Mouse (Mus musculus) lung, postnatal 0 days (tissue): ENCODE data around the gene Palm2. TPM values are rescaled to one million over a fixed set of nuclear protein-coding genes. Genes with fewer than 3 reads are reported as not detected.
A peak's percentile ranks its signal among the peaks of the same experiment; 100 is the strongest.

Source experiments
- ATAC-seq: fragments of 200-750 bp; cut with Nextera tagmentation; 2 replicates; pipeline ENCODE4 v1.8.0; 2017; ENCODE audit warnings: moderate library complexity
- DNase-seq: peaks from one replicate; pipeline ENCODE4 v3.0.0-alpha.2; 2016; ENCODE audit warnings: low spot score
- H3K27ac ChIP-seq: fragments of 300-500 bp; sonication (generic); 2 replicates; pipeline ENCODE4 v1.5.1; 2014; ENCODE audit warnings: antibody characterized with exemption, mild to moderate bottlenecking, low read length, mixed read lengths
- H3K27me3 ChIP-seq: fragments of 300-500 bp; sonication (generic); replicated peaks from 2 replicates; pipeline ENCODE4 v1.6.1; 2014; ENCODE audit warnings: low read length, mixed read lengths; ENCODE audit not compliant: insufficient read depth
- H3K36me3 ChIP-seq: fragments of 300-500 bp; sonication (generic); 2 replicates; pipeline ENCODE4 v1.6.1; 2014; ENCODE audit warnings: low read length, mixed read lengths; ENCODE audit not compliant: insufficient read depth
- H3K4me1 ChIP-seq: fragments of 300-500 bp; sonication (generic); 2 replicates; pipeline ENCODE4 v1.6.1; 2014; ENCODE audit warnings: antibody characterized with exemption, low read depth, low read length, mixed read lengths; ENCODE audit not compliant: insufficient read depth
- H3K4me2 ChIP-seq: fragments of 300-500 bp; sonication (generic); replicated peaks from 2 replicates; pipeline ENCODE4 v1.6.1; 2014; ENCODE audit warnings: low read depth, mild to moderate bottlenecking, low read length, moderate library complexity, mixed read lengths
- H3K4me3 ChIP-seq: fragments of 300-500 bp; sonication (generic); 2 replicates; pipeline ENCODE4 v1.5.1; 2014; ENCODE audit warnings: low read depth, low read length
- H3K9ac ChIP-seq: fragments of 300-500 bp; sonication (generic); replicated peaks from 2 replicates; pipeline ENCODE4 v1.6.1; 2014; ENCODE audit warnings: low read depth, mild to moderate bottlenecking
- H3K9me3 ChIP-seq: fragments of 300-500 bp; sonication (generic); 2 replicates; pipeline ENCODE4 v1.6.1; 2016; ENCODE audit warnings: low read length, mixed read lengths
- CTCF ChIP-seq: IDR thresholded peaks from 2 replicates; pipeline ENCODE4 v1.5.1; 2016; ENCODE audit warnings: antibody characterized with exemption, mild to moderate bottlenecking
- EP300 ChIP-seq: IDR thresholded peaks from 2 replicates; pipeline ENCODE4 v1.6.1; 2016; ENCODE audit warnings: antibody characterized with exemption, mild to moderate bottlenecking, control low read depth
- WGBS: fragments of 180-500 bp; shearing (Covaris S2); extraction: QIAGEN DNeasy Blood & Tissue Kit; methylation state at CpG from one replicate; pipeline ENCODE4 v1.1.7; 2014; 5-methylcytosine and 5-hydroxymethylcytosine counted together
- polyA plus RNA-seq: library from polyadenylated mRNA; unstranded; fragments of >200 nt; fragmentation: Nextera tagmentation; extraction: Ambion mirVana; gene quantifications from 2 replicates; pipeline ENCODE4 v1.2.1, GENCODE M21; 2015

Gene Palm2
- polyA plus RNA-seq, 1 experiment from 2014 or later: 1.9 TPM

DNA sequence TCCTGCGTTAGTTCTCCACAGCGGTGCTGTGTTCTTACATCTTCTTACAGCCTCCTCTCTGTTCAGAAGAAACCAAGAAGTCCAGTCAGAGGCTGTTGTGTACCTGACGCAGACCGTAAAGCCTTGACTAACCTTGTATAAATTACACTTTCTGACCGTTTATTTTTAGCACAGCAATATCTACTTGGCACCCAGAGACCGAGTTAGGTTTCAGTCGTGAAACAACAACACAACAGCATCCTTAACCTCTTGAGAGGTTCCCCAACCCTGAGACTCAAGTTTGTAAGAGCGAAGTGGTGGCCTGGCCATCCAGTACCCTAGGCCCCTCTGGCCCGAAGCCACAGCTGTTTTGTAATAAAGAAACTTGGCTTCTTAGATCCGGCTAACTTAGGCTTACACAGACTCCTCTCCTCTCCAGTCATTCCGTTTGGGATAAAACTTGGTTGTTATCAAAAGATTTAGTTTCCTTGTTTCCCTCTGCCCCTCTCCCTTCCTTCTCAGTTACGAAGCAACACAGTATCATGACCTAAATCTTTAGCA, 250.7 kb downstream of the Palm2 start:
- DNase-seq (peak; percentile 52), ATAC-seq (no peak)
- Histone ChIP-seq H3K27me3 (no peaks in the 10 kb centered on the region), H3K27ac (no peak overlapping the region), H3K9me3 (no peaks in the 10 kb centered on the region), H3K36me3 (no peaks in the 10 kb centered on the region), H3K4me3 (no peak overlapping the region), H3K4me1 (peaks cover 2% of the 10 kb centered on the region; the same call in 1 of the 2 replicates), H3K4me2 (no peak overlapping the region), H3K9ac (no peak overlapping the region)
- 62% methylated on average over 12 of the region's 12 CpGs for WGBS
- TF ChIP-seq CTCF (no peak), EP300 (no peak)

DNA sequence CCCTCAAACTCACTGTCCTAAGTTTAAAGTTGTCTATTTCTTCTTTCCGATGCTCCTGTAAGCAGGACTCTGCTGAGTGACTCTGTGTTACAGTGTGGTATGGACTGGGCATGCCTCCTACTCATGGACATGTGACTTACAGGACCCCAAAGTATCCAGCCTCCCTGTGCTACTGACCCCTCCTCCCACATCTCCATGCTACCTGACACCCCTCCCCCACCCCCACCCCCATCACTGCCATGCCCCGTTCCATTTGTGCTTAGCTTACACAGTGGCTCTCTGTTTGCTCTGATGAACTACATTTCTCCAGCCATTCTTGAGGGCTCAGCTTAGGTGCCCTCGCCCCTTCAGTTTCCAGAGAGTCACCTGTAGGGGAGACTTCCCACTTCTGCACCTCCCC, 252.7 kb downstream of the Palm2 start:
- no peaks in the 10 kb centered on the region for H3K36me3 ChIP-seq
- DNase-seq: no peak
- no peak for TF ChIP-seq EP300
- no peak for TF ChIP-seq CTCF
- no peaks in the 10 kb centered on the region for H3K9me3 ChIP-seq
- no peak overlapping the region for H3K4me3 ChIP-seq
- WGBS: 80% methylated on average over 3 of the region's 3 CpGs
- H3K4me1 ChIP-seq: no peaks in the 10 kb centered on the region
- ATAC-seq: no peak
- no peak overlapping the region for H3K4me2 ChIP-seq
- no peak overlapping the region for H3K9ac ChIP-seq
- H3K27me3 ChIP-seq: no peaks in the 10 kb centered on the region
- H3K27ac ChIP-seq: no peak overlapping the region

DNA sequence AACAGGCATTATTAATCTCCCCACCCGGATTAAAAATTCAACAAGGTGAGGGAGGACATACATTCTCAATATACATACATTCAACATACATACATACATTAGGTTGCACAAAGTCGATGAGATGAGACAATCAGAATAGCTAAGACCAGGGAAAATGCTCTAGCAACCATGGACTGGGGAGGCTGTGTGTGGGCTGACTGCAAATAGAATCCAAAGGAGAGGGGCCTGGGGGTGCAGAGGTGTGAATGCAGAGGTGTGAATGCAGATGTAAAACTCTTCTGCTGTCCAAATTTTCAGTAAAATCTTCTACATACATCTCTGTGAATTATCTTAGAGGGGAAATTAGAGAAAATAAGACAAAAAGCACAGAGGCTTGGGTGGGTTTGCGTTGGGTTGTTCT, 253.5 kb downstream of the Palm2 start:
- no peak overlapping the region for H3K4me2 ChIP-seq
- TF ChIP-seq EP300 (no peak), CTCF (no peak)
- no peaks in the 10 kb centered on the region for H3K27me3 ChIP-seq
- no peaks in the 10 kb centered on the region for H3K9me3 ChIP-seq
- H3K9ac ChIP-seq: no peak overlapping the region
- no peak for DNase-seq
- H3K27ac ChIP-seq: no peak overlapping the region
- H3K4me1 ChIP-seq: no peaks in the 10 kb centered on the region
- ATAC-seq: no peak
- H3K4me3 ChIP-seq: no peak overlapping the region
- WGBS: 80% methylated on average over 3 of the region's 3 CpGs
- no peaks in the 10 kb centered on the region for H3K36me3 ChIP-seq

DNA sequence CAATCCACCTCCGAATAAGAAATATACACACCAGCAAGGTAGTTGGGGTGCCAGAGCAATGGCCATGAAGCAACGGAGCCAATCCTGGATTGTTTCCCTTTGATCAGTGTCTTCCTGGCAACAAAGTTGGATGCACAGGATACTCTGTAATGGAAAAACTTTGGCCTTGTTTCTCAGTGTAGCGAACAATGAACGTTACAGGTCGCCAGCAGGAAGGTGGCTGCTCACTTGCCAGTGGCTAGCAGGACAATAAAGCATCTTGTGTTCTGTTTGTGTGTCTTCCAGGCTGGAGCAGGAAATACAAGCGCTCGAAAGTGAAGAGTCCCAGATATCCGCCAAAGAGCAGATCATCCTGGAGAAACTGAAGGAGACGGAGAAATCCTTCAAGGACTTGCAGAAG, 254.1 kb downstream of the Palm2 start:
- WGBS: 63% methylated on average over 9 of the region's 9 CpGs
- no peak for ATAC-seq
- TF ChIP-seq EP300: no peak
- no peak for TF ChIP-seq CTCF
- H3K27me3 ChIP-seq: no peaks in the 10 kb centered on the region
- H3K9me3 ChIP-seq: no peaks in the 10 kb centered on the region
- H3K9ac ChIP-seq: no peak overlapping the region
- no peaks in the 10 kb centered on the region for H3K36me3 ChIP-seq
- no peaks in the 10 kb centered on the region; the same call in 1 of the 2 replicates for H3K4me1 ChIP-seq
- no peak for DNase-seq
- no peak overlapping the region for H3K27ac ChIP-seq
- no peak overlapping the region for H3K4me2 ChIP-seq
- H3K4me3 ChIP-seq: no peak overlapping the region

DNA sequence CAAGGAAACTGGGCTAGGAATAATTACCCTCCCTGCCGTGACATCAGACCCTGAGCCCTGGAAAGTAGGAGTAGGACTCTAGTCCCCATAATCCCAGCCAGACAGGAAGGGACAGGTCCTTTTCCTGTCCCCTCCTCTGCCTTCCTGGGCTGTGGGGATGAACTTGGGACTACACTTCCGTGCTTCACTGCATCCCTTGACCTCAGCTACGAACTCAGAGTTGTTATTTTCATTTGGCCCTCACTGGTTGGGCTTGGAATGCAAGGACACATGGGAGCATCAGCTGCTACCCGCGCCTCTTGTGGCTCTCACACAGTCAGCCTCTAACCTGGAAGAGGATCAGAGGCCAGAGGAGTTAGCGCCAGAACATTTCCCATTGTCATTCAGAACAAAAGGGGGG, 256.0 kb downstream of the Palm2 start:
- Histone ChIP-seq H3K36me3 (no peaks in the 10 kb centered on the region), H3K9me3 (no peaks in the 10 kb centered on the region), H3K27ac (no peak overlapping the region), H3K9ac (no peak overlapping the region), H3K4me3 (no peak overlapping the region), H3K4me1 (no peaks in the 10 kb centered on the region; the same call in 1 of the 2 replicates), H3K4me2 (no peak overlapping the region), H3K27me3 (no peaks in the 10 kb centered on the region)
- WGBS: 61% methylated on average over 6 of the region's 6 CpGs
- DNase-seq (no peak), ATAC-seq (peak; percentile 41; the same call in 1 of the 2 replicates)
- no peak for TF ChIP-seq EP300
- no peak for TF ChIP-seq CTCF

DNA sequence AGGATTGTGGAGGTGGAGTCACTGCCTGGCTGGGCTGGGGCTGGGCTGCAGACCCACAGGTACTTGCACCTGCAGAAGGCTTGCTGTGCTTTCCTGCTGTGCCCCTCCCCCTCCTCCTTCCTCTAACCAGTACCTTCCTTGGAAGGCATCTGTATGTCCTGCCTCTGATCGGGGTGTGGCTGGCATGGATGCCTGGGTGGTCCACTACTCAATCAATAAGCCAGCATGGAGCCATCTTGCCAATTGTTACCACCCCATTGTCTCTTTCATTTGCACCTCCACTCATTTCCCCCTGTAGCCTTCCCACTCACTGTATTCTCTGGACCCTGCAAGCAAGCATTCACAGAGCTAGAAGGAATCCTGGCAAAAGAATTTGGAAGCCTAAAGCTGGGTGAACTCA, 256.8 kb downstream of the Palm2 start:
- no peak overlapping the region for H3K9ac ChIP-seq
- H3K4me1 ChIP-seq: no peaks in the 10 kb centered on the region; the same call in 1 of the 2 replicates
- H3K9me3 ChIP-seq: no peaks in the 10 kb centered on the region
- TF ChIP-seq CTCF (no peak), EP300 (no peak)
- WGBS: 68% methylated on average over 1 of the region's 1 CpGs
- no peak overlapping the region for H3K27ac ChIP-seq
- H3K36me3 ChIP-seq: no peaks in the 10 kb centered on the region
- no peak overlapping the region for H3K4me3 ChIP-seq
- H3K4me2 ChIP-seq: no peak overlapping the region
- H3K27me3 ChIP-seq: no peaks in the 10 kb centered on the region
- DNase-seq (no peak), ATAC-seq (no peak)
